Mouse (Mus musculus) heart, postnatal 14 days (tissue): ENCODE measurements at regions not wholly inside any gene's neighbourhood (a gene's known extent, or its start where the extent isn't known, plus 50 kb on each side); places are given as distances from the start of the nearest gene placed in this dataset.

ENCODE experiments used
- DNase-seq, 2 experiments: peaks; one replicate each; pipeline ENCODE4 v3.0.0; 2021 to 2022
- intact Hi-C: fragments of 180-260 bp; cut with DNase I; formaldehyde crosslinking; loops from one replicate; pipeline ENCODE4 v1.15.1; 2025

- intact Hi-C loops: no loop called here
- peak in 1 of 2 experiments; percentile 17 for DNase-seq
These were observed 52.1 kb upstream of the Dlx4 start for GRCm38 (mm10) chr11:95198196-95198595.

- intact Hi-C loops: no loop called here
- DNase-seq: no peak
These were observed 54.9 kb upstream of the Dlx4 start for GRCm38 (mm10) chr11:95200971-95201370.

GRCm38 (mm10) chr11:95210185-95211030 is 50.9 kb upstream of the Tac4 start:
- DNase-seq: peak in 1 of 2 experiments; percentile 40
- intact Hi-C loops: no loop called here

GRCm38 (mm10) chr11:95211031-95211425 is 50.3 kb upstream of the Tac4 start:
- intact Hi-C loops: no loop called here
- DNase-seq: no peak
